Mouse (Mus musculus): ENCODE results near the gene Aldh1l1. TPM values are rescaled to one million over a fixed set of nuclear protein-coding genes. Genes with fewer than 3 reads are reported as not detected.
A peak's percentile ranks its signal among the peaks of the same experiment; 100 is the strongest.

The Aldh1l1 gene
- total RNA-seq, 2 experiments from 2014 or later, result 40.1 to 43.6 TPM

GRCm38 (mm10) chr6:90582331-90582730 lies 96.1 kb downstream of the Aldh1l1 start:
- no peak for DNase-seq (ENCODE audit: low spot score in 2 of 2)

- no peak for DNase-seq (ENCODE audit: low spot score in 2 of 2)
Observed at GRCm38 (mm10) chr6:90588113-90588512, 101.9 kb downstream of the Aldh1l1 start.

- DNase-seq (ENCODE audit: low spot score in 2 of 2), result no peak
Observed at GRCm38 (mm10) chr6:90590707-90591106, 104.5 kb downstream of the Aldh1l1 start.

DNA sequence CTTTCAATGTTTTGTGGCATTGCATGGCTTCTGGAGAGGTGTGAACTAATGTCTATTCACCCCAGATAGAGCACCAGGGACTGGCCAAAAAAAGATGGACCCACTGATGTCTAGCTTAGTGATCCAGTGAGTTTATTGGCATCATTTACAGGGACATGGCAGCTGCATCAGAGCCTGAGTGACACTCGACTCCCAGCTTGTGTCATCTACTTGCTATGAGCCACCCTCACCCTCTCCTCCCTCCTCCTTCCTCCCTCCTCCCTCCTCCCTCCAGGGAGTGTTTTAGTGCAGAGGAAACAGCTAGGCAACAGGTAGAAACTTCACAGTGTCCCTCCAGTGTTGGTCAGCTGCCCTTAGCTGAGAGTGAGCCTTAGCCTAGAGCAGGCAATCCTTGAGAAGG lies 108.7 kb downstream of the Aldh1l1 start:
- DNase-seq (ENCODE audit: low spot score in 2 of 2), result no peak

DNA sequence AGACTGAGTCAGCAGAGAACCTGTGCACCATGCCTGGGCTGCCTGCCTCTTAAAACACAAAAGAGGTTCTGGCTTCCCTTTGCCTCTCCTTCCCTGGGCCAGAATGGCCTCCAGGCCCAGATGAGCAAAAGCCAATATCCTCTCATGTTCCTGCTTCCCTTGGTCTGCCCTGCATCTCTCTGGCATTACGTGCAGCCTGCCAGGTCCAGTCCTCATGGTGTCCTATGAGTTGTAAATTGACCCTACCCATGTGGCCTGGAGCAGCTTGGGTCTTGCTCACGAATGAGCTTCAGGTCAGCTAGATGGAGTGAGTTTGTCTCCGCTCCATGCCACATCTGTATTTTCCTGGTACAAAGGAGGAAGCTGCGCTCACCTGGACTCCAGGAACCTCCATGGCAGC lies 110.8 kb downstream of the Aldh1l1 start:
- DNase-seq (ENCODE audit: low spot score in 2 of 2), result no peak

- DNase-seq (ENCODE audit: low spot score in 2 of 2), result peak in 1 of 2 experiments; percentile 43
Observed at GRCm38 (mm10) chr6:90597592-90597991, 111.4 kb downstream of the Aldh1l1 start.

DNA sequence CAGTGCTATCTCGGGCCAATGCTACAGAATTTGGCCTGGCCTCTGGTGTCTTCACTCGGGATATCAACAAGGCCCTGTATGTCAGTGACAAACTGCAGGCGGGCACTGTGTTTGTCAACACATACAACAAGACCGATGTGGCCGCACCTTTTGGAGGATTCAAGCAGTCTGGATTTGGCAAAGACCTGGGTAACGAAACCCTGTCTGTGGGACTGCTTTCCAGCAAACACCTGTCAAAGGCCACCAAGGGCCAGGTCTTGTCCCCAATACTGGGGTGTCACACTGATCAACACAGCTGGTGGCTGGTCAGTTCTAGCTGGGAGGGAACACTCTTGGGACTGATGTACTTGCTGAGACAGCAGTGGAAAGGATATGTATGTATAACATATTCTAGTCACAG lies 112.0 kb downstream of the Aldh1l1 start:
- DNase-seq (ENCODE audit: low spot score in 2 of 2), result no peak

- no peak for DNase-seq (ENCODE audit: low spot score in 2 of 2)
Observed at GRCm38 (mm10) chr6:90600351-90600750, 114.1 kb downstream of the Aldh1l1 start.

DNA sequence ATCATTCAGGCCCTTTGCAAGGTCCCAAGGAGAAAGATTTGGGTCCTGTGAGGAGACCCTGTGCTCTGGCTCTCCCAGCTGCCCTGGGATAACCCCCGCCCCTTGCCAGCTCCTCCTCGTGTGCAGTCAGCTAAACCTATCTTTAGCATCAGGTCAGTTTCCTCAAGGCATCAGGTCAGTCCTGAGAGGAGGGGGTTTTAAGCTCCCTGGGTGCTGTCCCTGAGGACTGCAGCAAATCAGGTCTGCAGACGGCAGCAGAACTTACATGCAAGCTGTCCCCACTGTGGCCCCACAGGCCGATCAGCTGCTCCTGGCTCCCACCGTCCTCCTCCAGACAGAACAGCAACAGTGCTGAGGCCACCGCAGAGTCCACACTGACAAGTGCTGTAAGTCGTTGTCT lies 115.5 kb downstream of the Aldh1l1 start:
- no peak for DNase-seq (ENCODE audit: low spot score in 2 of 2)

DNA sequence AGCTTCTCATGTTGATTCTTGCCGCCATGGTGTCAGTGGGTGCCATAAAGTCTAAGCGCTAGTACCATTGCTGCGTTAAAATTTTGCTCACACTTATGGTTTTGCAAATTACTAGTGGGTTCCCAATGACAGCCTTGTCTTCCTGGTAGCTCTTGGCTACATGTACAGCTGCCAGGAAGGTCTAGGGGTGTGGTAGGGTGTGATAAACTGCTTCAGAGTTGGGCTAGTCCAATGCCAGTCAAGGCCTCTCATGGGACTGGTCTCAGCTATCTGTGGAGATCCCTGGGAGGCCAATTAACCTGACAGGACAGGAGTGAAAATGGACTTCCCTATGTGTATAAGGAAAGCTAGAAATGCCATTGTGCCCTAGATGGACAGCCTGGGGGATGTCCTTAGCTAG lies 116.1 kb downstream of the Aldh1l1 start:
- DNase-seq (ENCODE audit: low spot score in 2 of 2), result no peak

GRCm38 (mm10) chr6:90603126-90603525 lies 116.9 kb downstream of the Aldh1l1 start:
- no peak for DNase-seq (ENCODE audit: low spot score in 2 of 2)

GRCm38 (mm10) chr6:90604130-90604529 lies 117.9 kb downstream of the Aldh1l1 start:
- DNase-seq (ENCODE audit: low spot score in 2 of 2), result no peak

DNA sequence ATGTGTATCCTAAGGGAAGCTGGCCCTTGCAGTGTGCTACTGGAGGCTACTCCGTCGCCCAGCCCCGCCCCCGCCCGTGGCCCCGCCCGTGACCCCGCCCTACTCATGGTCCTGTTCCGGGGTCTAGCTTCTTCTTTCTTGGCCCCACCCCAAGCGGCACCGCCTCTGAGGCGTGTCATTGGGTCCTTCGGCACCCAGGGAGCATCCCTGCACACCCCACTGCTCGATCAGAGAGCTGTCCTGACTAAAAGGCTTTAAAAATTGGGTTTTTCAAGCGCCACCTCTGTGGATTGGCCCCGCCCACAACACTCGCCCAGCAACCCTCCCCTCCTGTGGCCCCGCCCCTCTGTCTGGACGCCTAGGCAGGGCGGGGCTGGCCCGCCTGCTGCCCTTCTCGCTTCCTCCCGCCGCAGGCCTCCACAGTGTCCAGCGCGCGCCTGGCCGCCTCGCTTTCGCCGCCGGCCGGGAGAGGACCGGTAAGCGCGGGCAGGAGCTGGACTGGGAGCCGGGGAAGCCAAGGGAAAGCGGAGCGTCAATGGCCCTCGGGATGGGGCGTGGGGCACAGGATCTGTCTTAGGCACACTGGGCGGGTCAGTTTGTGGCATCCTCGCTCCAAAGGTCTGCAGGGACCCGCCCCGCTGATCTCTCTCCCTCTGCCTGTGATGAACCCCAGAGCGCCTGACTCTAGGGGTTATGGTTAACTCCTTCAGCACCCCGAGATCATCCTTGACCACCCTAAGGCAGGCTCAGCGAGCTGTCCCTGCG lies 118.5 kb downstream of the Aldh1l1 start, which contains the start of gene Slc41a3:
Gene Slc41a3, plus strand, starts transcription at position 193 of the 765 bp plus-strand sequence.
- DNase-seq (ENCODE audit: low spot score in 2 of 2), result peak; percentile 74 to 87

DNA sequence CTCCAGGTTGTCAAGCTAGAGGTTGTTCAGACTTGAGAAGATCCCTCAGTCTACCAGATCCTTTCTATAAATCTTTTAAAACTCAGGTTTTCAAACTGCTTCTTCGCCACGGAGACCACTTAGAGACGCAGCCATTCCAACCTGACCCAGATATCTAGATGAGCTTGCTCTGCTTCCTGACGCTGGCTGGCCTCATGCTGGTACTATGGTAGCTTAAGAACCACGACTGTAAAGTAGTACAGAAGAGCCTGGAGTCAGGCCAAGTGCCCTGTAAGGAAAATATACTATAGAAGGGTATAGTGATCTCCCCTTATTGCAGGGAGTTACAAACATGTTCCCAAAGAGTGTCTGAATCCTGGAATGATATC lies 119.1 kb downstream of the Aldh1l1 start:
- DNase-seq (ENCODE audit: low spot score in 2 of 2), result no peak

GRCm38 (mm10) chr6:90606538-90606937 lies 120.3 kb downstream of the Aldh1l1 start:
- peak; percentile 25 to 72 for DNase-seq (ENCODE audit: low spot score in 2 of 2)

DNA sequence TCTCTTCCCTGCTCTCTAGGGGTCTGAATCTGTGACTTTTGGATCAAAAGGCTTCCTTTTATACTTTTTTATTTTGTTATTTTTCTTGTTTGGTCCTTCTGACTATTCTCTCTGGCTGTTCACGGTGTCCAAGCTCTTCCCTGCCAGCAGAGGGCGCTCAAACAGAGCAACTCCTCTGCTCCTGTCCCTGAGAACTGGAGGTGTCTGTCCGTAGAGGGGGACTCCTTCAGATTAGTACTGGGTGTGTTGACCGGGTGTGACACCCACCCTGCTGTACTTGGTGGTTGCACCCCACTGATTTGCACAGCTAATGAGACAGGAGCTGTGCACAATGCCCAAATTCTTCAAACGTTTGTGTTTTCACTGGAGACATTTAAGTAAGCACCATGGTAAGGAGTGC lies 121.0 kb downstream of the Aldh1l1 start:
- DNase-seq (ENCODE audit: low spot score in 2 of 2), result peak in 1 of 2 experiments; percentile 69

DNA sequence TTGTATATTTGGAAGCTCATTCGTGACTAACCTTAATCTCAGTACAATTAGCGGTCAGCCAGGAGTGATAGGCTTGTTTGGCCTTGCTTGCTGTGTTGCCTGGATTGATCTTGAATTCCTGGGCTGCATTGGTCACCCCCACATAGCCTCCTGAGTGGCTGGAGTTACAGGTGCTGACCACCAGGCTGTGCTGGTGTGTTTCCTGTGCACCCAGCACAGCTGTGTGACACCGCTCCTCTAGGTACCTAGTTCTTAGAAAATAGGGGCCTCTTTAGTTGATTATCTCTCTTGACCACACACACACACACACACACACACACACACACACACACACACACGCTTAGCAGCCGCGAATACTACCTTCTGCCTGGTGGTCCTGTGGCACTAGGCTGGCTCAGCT lies 122.0 kb downstream of the Aldh1l1 start:
- no peak for DNase-seq (ENCODE audit: low spot score in 2 of 2)

- DNase-seq (ENCODE audit: low spot score in 2 of 2), result no peak
Observed at GRCm38 (mm10) chr6:90610248-90610647, 124.0 kb downstream of the Aldh1l1 start.

GRCm38 (mm10) chr6:90613277-90613676 lies 127.0 kb downstream of the Aldh1l1 start:
- no peak for DNase-seq (ENCODE audit: low spot score in 2 of 2)

DNA sequence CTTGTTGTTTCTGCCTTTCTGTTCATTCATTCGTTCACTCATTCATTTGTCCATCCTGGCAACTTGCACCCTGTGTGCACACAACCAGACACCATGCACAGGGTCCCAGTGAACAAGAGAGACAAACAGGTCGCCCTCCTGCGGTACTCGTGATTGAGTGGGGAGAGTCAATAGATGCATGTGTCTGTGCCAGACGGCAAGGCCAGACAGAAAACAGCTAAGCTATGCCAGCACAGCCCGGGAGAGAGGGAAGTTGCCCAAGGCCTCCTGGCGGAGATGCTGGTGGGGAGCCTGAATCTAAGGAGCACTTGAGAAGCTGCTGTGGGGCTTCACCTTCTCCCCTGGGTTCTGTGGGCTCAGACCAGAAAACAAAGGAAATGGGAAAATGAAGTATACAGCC lies 129.1 kb downstream of the Aldh1l1 start:
- peak in 1 of 2 experiments; percentile 18 for DNase-seq (ENCODE audit: low spot score in 2 of 2)

DNA sequence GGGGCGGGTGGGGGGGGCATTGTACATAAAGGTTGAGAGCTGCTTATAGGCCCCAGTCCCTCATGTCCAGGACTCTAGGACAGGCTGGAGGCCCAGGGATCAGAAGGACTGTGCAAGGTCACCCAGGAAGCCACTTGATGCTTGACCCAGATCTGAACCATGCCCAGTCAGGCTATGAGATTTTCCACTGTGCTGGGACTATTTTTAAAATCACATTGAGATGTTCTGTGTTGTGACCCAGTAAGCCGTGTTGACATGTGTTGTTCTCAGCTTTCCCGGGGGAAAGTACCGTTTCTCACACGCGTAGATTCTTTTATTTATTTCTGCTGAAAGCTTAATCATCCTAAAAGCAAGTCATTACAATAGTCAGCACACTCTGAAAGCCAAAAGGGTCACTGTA lies 129.8 kb downstream of the Aldh1l1 start:
- DNase-seq (ENCODE audit: low spot score in 2 of 2), result no peak

DNA sequence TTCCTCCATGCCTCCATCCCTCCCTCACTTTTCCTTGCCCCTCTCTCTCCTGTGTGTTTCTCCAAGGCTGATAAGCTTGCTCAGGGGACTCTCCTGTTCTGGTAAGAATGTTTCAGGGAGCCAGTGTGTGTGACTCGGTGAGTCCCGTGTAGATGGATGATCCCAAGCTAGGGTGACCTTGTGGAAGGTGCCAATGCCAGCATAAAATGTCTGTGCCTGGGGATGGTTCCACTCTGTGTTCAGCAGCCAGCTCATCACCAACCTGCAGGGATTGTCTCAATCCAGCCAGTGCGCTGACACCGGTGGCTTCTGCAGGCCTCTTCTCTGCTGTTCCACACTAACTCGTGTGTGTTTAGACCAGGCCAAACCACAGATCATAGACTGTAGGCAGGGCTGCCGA lies 130.3 kb downstream of the Aldh1l1 start:
- no peak for DNase-seq (ENCODE audit: low spot score in 2 of 2)

DNA sequence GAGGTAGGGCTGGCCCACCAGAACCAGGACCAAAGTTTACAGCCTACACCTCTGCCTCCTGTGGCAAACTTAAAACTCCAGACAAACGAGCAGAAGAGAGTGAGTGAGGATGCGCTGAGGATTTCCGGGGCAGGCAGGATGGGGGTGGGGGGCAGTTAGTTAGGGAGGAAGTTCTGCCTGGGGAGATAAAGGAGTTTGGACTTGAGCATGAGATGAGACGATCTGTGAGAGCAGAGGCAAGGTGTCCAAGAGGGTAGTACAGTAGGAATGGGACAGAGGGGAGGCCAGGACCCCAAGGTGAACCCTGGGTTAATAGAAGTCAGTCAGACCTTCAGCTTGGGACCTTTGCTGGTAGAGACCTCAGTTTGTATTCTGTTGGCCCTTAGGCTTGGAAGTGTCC lies 132.0 kb downstream of the Aldh1l1 start:
- DNase-seq (ENCODE audit: low spot score in 2 of 2), result no peak

Measured in layer of hippocampus, adult 18-20 months (tissue).